Mouse (Mus musculus) thymus, adult 2 months (tissue): ENCODE measurements around the gene Ooep.

Experiments used
- CTCF ChIP-seq: fragments of 200-500 bp; IDR thresholded peaks from 2 replicates; pipeline ENCODE4 v1.5.1; 2012; ENCODE audit warnings: mild to moderate bottlenecking, control low read depth, low read length, moderate library complexity, borderline replicate concordance; ENCODE audit not compliant: control insufficient read depth, poor library complexity, insufficient read depth; ENCODE audit errors: extremely low read depth
- POLR2A ChIP-seq: fragments of 200-500 bp; IDR thresholded peaks from 2 replicates; pipeline ENCODE4 v1.6.1; 2012; ENCODE audit warnings: mild to moderate bottlenecking, low read length, control low read depth, moderate library complexity; ENCODE audit not compliant: control insufficient read depth, poor library complexity, insufficient read depth; ENCODE audit errors: extremely low read depth

GRCm38 (mm10) chr9:78347004-78347403 lies 31.5 kb downstream of the Ooep start:
- TF ChIP-seq POLR2A = no peak
- TF ChIP-seq CTCF = no peak
